In genomic region chr5:144506689-144507552, GRCm38 (mm10) we compare ENCODE assay signal across 16 mouse cellular contexts. TPM values are rescaled to one million over a fixed set of nuclear protein-coding genes. Genes with fewer than 3 reads are reported as not detected.
DNase-seq lines count a peak whose midpoint lies in the region; ATAC-seq and TF ChIP-seq lines count a peak whose summit lies in the region.
"Had no signal": no experiment of that assay in that cellular context is flagged by ENCODE, and none has a peak within 500 bp of the region (broad histone marks: within the 10 kb centered on the region; RNA-seq: fewer than 3 reads in every experiment).

No protein-coding gene starts in this region.

- DNase-seq in heart, postnatal 10 days: no peak
- DNase-seq in lung, postnatal 14 days: no peak
- DNase-seq in intestine, embryonic 14.5 days (ENCODE audit: low spot score): peak; percentile 56
- no peak for DNase-seq in gastrocnemius, adult 2 months
- DNase-seq: B cell, adult 2 months; cerebellum, adult 2 months; left cerebral cortex, postnatal 4 days had no signal

- no peak overlapping the region for H3K9ac ChIP-seq in heart, embryonic 12.5 days
- H3K9ac ChIP-seq in lung, embryonic 16.5 days (ENCODE audit: low read length): no peak overlapping the region
- H3K9ac ChIP-seq in intestine, embryonic 14.5 days (ENCODE audit: low read length): no peak overlapping the region
- H3K9ac ChIP-seq: hindbrain, embryonic 15.5 days; liver, embryonic 14.5 days had no signal

- 19% methylated on average over 26 of the region's 26 CpGs for WGBS in heart, embryonic 12.5 days
- 18% methylated on average over 26 of the region's 26 CpGs for WGBS in lung, embryonic 16.5 days
- WGBS in intestine, embryonic 14.5 days: 32% methylated on average over 26 of the region's 26 CpGs

- H3K4me2 ChIP-seq in heart, embryonic 12.5 days: peak overlapping the region; percentile 44
- peak overlapping the region; percentile 25 for H3K4me2 ChIP-seq in lung, embryonic 16.5 days (ENCODE audit: low read depth, low read length)
- peak overlapping the region; percentile 24; the same call in 1 of the 2 replicates for H3K4me2 ChIP-seq in intestine, embryonic 14.5 days (ENCODE audit: low read length)
- H3K4me2 ChIP-seq: hindbrain, embryonic 15.5 days had no signal

- no peak for TF ChIP-seq CTCF in gastrocnemius, adult 2 months (IDR thresholded peaks at IDR 0.05)

- intact Hi-C loops in heart, postnatal 10 days (cut with DNase I): no loop called here
- intact Hi-C loops in gastrocnemius, adult 2 months (cut with DNase I): no loop called here

- no peaks in the 10 kb centered on the region; the same call in 1 of the 2 replicates for H3K4me1 ChIP-seq in heart, embryonic 12.5 days (replicated peaks)
- no peaks in the 10 kb centered on the region for H3K4me1 ChIP-seq in lung, embryonic 16.5 days (replicated peaks; ENCODE audit: control insufficient read depth, insufficient read depth, low read length)
- H3K4me1 ChIP-seq in intestine, embryonic 14.5 days (replicated peaks; ENCODE audit: control insufficient read depth, insufficient read depth, low read length): no peaks in the 10 kb centered on the region
- H3K4me1 ChIP-seq: hindbrain, embryonic 15.5 days had no signal

- H3K36me3 ChIP-seq in heart, embryonic 12.5 days: no peaks in the 10 kb centered on the region
- no peaks in the 10 kb centered on the region for H3K36me3 ChIP-seq in lung, embryonic 16.5 days (ENCODE audit: control insufficient read depth, insufficient read depth, low read length)
- H3K36me3 ChIP-seq in intestine, embryonic 14.5 days (ENCODE audit: control insufficient read depth, insufficient read depth, low read length): no peaks in the 10 kb centered on the region
- H3K36me3 ChIP-seq: hindbrain, embryonic 15.5 days had no signal

- H3K27ac ChIP-seq in heart, embryonic 12.5 days (ENCODE audit: poor library complexity, severe bottlenecking): no peak overlapping the region
- no peak overlapping the region for H3K27ac ChIP-seq in lung, embryonic 16.5 days (ENCODE audit: low read length)
- 0 out of 2 replicates have a peak overlapping the region, but pooled peaks have one; percentile 14 for H3K27ac ChIP-seq in intestine, embryonic 14.5 days (ENCODE audit: low read depth)
- no peak overlapping the region for H3K27ac ChIP-seq in gastrocnemius, adult 2 months
- H3K27ac ChIP-seq: hindbrain, embryonic 15.5 days; kidney, postnatal 0 days; liver, embryonic 14.5 days had no signal

- 0 out of 2 replicates have a peak, but pooled peaks cover 7% of the 10 kb centered on the region for H3K9me3 ChIP-seq in heart, embryonic 12.5 days (replicated peaks)
- 0 out of 2 replicates have a peak, but pooled peaks cover 4% of the 10 kb centered on the region for H3K9me3 ChIP-seq in lung, embryonic 16.5 days (ENCODE audit: control insufficient read depth, low read length)
- H3K9me3 ChIP-seq in intestine, embryonic 14.5 days (ENCODE audit: control insufficient read depth, low read length): no peaks in the 10 kb centered on the region
- H3K9me3 ChIP-seq: hindbrain, embryonic 15.5 days had no signal

- peak overlapping the region; percentile 13; the same call in 1 of the 2 replicates for H3K4me3 ChIP-seq in heart, embryonic 12.5 days
- no peak overlapping the region for H3K4me3 ChIP-seq in lung, embryonic 16.5 days (ENCODE audit: low read length)
- H3K4me3 ChIP-seq in intestine, embryonic 14.5 days (ENCODE audit: low read depth, low read length): no peak overlapping the region
- H3K4me3 ChIP-seq in gastrocnemius, adult 2 months: no peak overlapping the region
- H3K4me3 ChIP-seq: hindbrain, embryonic 15.5 days had no signal

- no peak for ATAC-seq in heart, embryonic 12.5 days (ENCODE audit: insufficient number of reproducible peaks, low FRiP score)
- ATAC-seq in lung, embryonic 16.5 days (ENCODE audit: low read depth): peak; percentile 26; the same call in 1 of the 2 replicates
- ATAC-seq in intestine, embryonic 14.5 days (replicated peaks; ENCODE audit: low FRiP score, low TSS enrichment, low read depth): peak; percentile 76; the same call in 1 of the 2 replicates
- no peak for ATAC-seq in frontal cortex, adult (ENCODE audit: low TSS enrichment)

- 0 out of 2 replicates have a peak, but pooled peaks cover 10% of the 10 kb centered on the region for H3K27me3 ChIP-seq in heart, embryonic 12.5 days (replicated peaks)
- no peaks in the 10 kb centered on the region for H3K27me3 ChIP-seq in lung, embryonic 16.5 days (ENCODE audit: control insufficient read depth, insufficient read depth, low read depth, low read length)
- H3K27me3 ChIP-seq in intestine, embryonic 14.5 days (replicated peaks; ENCODE audit: control insufficient read depth, insufficient read depth, low read length): no peaks in the 10 kb centered on the region
- H3K27me3 ChIP-seq: hindbrain, embryonic 15.5 days had no signal

RNA-seq across cellular contexts. Expression of gene Nptx2, which starts 38.8 kb away (rescaled TPM):
- polyA plus RNA-seq in heart, embryonic 12.5 days (2016; fragmentation: Nextera tagmentation; extraction: Ambion mirVana): 0.19 and 0.22 TPM in 2 replicates
- under 1 TPM in 1 of 2 experiments, not detected in 1; 0.19 TPM for total RNA-seq in heart, postnatal 10 days (2021)
- 0.10 and 0.20 TPM in 2 replicates for polyA plus RNA-seq in lung, embryonic 16.5 days (2015; fragmentation: Nextera tagmentation; extraction: Ambion mirVana)
- polyA plus RNA-seq in intestine, embryonic 14.5 days (2014; fragmentation: Nextera tagmentation; extraction: Ambion mirVana): 3.3 and 3.6 TPM in 2 replicates
- total RNA-seq in gastrocnemius, adult 2 months (2021): not detected
- total RNA-seq: granulocyte monocyte progenitor cell, adult 5-6 weeks; megakaryocyte progenitor cell, adult 5-6 weeks; monocyte, adult 5-6 weeks had no signal

Comparison
In these comparisons a context has a peak if more than half of its experiments do, and no peak if none do; other contexts are left out.
1. ATAC-seq: peak in lung, embryonic 16.5 days (single experiment) and intestine, embryonic 14.5 days (single experiment); none in heart, embryonic 12.5 days (single experiment) and frontal cortex, adult (single experiment).
2. Peak in every context shown above with its lines, with median percentiles within 50 percentile points of each other: H3K4me2 ChIP-seq.